Mouse (Mus musculus): ENCODE results near the gene Spdef. TPM values are rescaled to one million over a fixed set of nuclear protein-coding genes. Genes with fewer than 3 reads are reported as not detected.

Gene Spdef
- 0.92 and 1.9 TPM in 2 replicates for polyA plus RNA-seq (2015; fragmentation: Nextera tagmentation; extraction: Ambion mirVana)

- H3K4me3 ChIP-seq (replicated peaks), result no peak within 1 kb of the TSS
- H3K27me3 ChIP-seq (replicated peaks), result no peaks in the 10 kb centered on the region
- no peak within 1 kb of the TSS for H3K27ac ChIP-seq (replicated peaks)
- 87% methylated on average over 10 of the region's 10 CpGs for WGBS
- no peaks in the 10 kb centered on the region for H3K9me3 ChIP-seq (replicated peaks)
- no peaks in the 10 kb centered on the region for H3K36me3 ChIP-seq
- no peak for ATAC-seq (ENCODE audit: low FRiP score)
- H3K4me1 ChIP-seq, result peaks cover 13% of the 10 kb centered on the region
- H3K4me2 ChIP-seq, result no peak within 1 kb of the TSS
- H3K9ac ChIP-seq (replicated peaks), result no peak within 1 kb of the TSS
These were observed at the start of gene Spdef for GRCm38 (mm10) chr17:27728770-27729169. TSS of gene Spdef (minus strand) at chr17:27728955.

GRCm38 (mm10) chr17:27777823-27778222 lies 49.1 kb upstream of the Spdef start:
- ATAC-seq (ENCODE audit: low FRiP score), result no peak
- Histone ChIP-seq H3K27ac (replicated peaks) (no peak overlapping the region), H3K9ac (replicated peaks) (no peak overlapping the region), H3K27me3 (replicated peaks) (no peaks in the 10 kb centered on the region), H3K4me3 (replicated peaks) (no peak overlapping the region), H3K4me1 (no peaks in the 10 kb centered on the region), H3K4me2 (no peak overlapping the region), H3K9me3 (replicated peaks) (no peaks in the 10 kb centered on the region), H3K36me3 (peaks cover 14% of the 10 kb centered on the region; the same call in 1 of the 2 replicates)
- WGBS, result 83% methylated on average over 6 of the region's 6 CpGs

- H3K4me1 ChIP-seq, result no peaks in the 10 kb centered on the region
- 97% methylated on average over 3 of the region's 3 CpGs for WGBS
- ATAC-seq (ENCODE audit: low FRiP score), result no peak
- H3K4me3 ChIP-seq (replicated peaks), result no peak overlapping the region
- no peak overlapping the region for H3K27ac ChIP-seq (replicated peaks)
- no peak overlapping the region for H3K9ac ChIP-seq (replicated peaks)
- H3K9me3 ChIP-seq (replicated peaks), result no peaks in the 10 kb centered on the region
- no peaks in the 10 kb centered on the region for H3K27me3 ChIP-seq (replicated peaks)
- peaks cover 10% of the 10 kb centered on the region; the same call in 1 of the 2 replicates for H3K36me3 ChIP-seq
- H3K4me2 ChIP-seq, result no peak overlapping the region
These were observed 45.4 kb upstream of the Spdef start for GRCm38 (mm10) chr17:27774198-27774597.

GRCm38 (mm10) chr17:27771616-27772015 lies 42.9 kb upstream of the Spdef start:
- no peak for ATAC-seq (ENCODE audit: low FRiP score)
- Histone ChIP-seq H3K27ac (replicated peaks) (no peak overlapping the region), H3K4me3 (replicated peaks) (no peak overlapping the region), H3K36me3 (peaks cover 16% of the 10 kb centered on the region; the same call in 1 of the 2 replicates), H3K27me3 (replicated peaks) (no peaks in the 10 kb centered on the region), H3K4me1 (no peaks in the 10 kb centered on the region), H3K9me3 (replicated peaks) (no peaks in the 10 kb centered on the region), H3K9ac (replicated peaks) (no peak overlapping the region), H3K4me2 (no peak overlapping the region)
- WGBS, result 88% methylated on average over 6 of the region's 6 CpGs

- H3K4me3 ChIP-seq (replicated peaks), result no peak overlapping the region
- no peaks in the 10 kb centered on the region for H3K9me3 ChIP-seq (replicated peaks)
- no peaks in the 10 kb centered on the region for H3K27me3 ChIP-seq (replicated peaks)
- no peak overlapping the region for H3K9ac ChIP-seq (replicated peaks)
- WGBS, result 64% methylated on average over 8 of the region's 8 CpGs
- no peak overlapping the region for H3K27ac ChIP-seq (replicated peaks)
- H3K4me2 ChIP-seq, result no peak overlapping the region
- no peaks in the 10 kb centered on the region for H3K4me1 ChIP-seq
- H3K36me3 ChIP-seq, result peaks cover 31% of the 10 kb centered on the region
- peak; percentile 78; the same call in 1 of the 2 replicates for ATAC-seq (ENCODE audit: low FRiP score)
These were observed 40.2 kb upstream of the Spdef start for GRCm38 (mm10) chr17:27768817-27769542.

GRCm38 (mm10) chr17:27767543-27767942 lies 38.8 kb upstream of the Spdef start:
- no peak overlapping the region for H3K4me2 ChIP-seq
- no peak overlapping the region for H3K27ac ChIP-seq (replicated peaks)
- H3K4me1 ChIP-seq, result no peaks in the 10 kb centered on the region
- ATAC-seq (ENCODE audit: low FRiP score), result no peak
- H3K4me3 ChIP-seq (replicated peaks), result no peak overlapping the region
- peaks cover 35% of the 10 kb centered on the region for H3K36me3 ChIP-seq
- no peak overlapping the region for H3K9ac ChIP-seq (replicated peaks)
- H3K9me3 ChIP-seq (replicated peaks), result no peaks in the 10 kb centered on the region
- no peaks in the 10 kb centered on the region for H3K27me3 ChIP-seq (replicated peaks)
- 72% methylated on average over 12 of the region's 12 CpGs for WGBS

GRCm38 (mm10) chr17:27767120-27767519 lies 38.4 kb upstream of the Spdef start:
- Histone ChIP-seq H3K36me3 (peaks cover 33% of the 10 kb centered on the region), H3K27me3 (replicated peaks) (no peaks in the 10 kb centered on the region), H3K27ac (replicated peaks) (no peak overlapping the region), H3K4me2 (no peak overlapping the region), H3K9ac (replicated peaks) (no peak overlapping the region), H3K9me3 (replicated peaks) (no peaks in the 10 kb centered on the region), H3K4me3 (replicated peaks) (no peak overlapping the region), H3K4me1 (peaks cover under 1% of the 10 kb centered on the region; the same call in 1 of the 2 replicates)
- WGBS, result 84% methylated on average over 5 of the region's 5 CpGs
- no peak for ATAC-seq (ENCODE audit: low FRiP score)

GRCm38 (mm10) chr17:27765066-27765465 lies 36.3 kb upstream of the Spdef start:
- no peak overlapping the region for H3K27ac ChIP-seq (replicated peaks)
- ATAC-seq (ENCODE audit: low FRiP score), result no peak
- no peak overlapping the region for H3K4me2 ChIP-seq
- H3K4me1 ChIP-seq, result peaks cover 8% of the 10 kb centered on the region; the same call in 1 of the 2 replicates
- H3K4me3 ChIP-seq (replicated peaks), result no peak overlapping the region
- H3K9ac ChIP-seq (replicated peaks), result no peak overlapping the region
- WGBS, result 98% methylated on average over 6 of the region's 6 CpGs
- H3K27me3 ChIP-seq (replicated peaks), result no peaks in the 10 kb centered on the region
- peaks cover 31% of the 10 kb centered on the region for H3K36me3 ChIP-seq
- no peaks in the 10 kb centered on the region for H3K9me3 ChIP-seq (replicated peaks)

GRCm38 (mm10) chr17:27764453-27764852 lies 35.7 kb upstream of the Spdef start:
- Histone ChIP-seq H3K9ac (replicated peaks) (no peak overlapping the region), H3K36me3 (peaks cover 31% of the 10 kb centered on the region), H3K9me3 (replicated peaks) (no peaks in the 10 kb centered on the region), H3K4me2 (no peak overlapping the region), H3K4me3 (replicated peaks) (no peak overlapping the region), H3K27ac (replicated peaks) (no peak overlapping the region), H3K27me3 (replicated peaks) (no peaks in the 10 kb centered on the region), H3K4me1 (peaks cover 8% of the 10 kb centered on the region; the same call in 1 of the 2 replicates)
- no peak for ATAC-seq (ENCODE audit: low FRiP score)
- WGBS, result 100% methylated on average over 2 of the region's 2 CpGs

GRCm38 (mm10) chr17:27762884-27763283 lies 34.1 kb upstream of the Spdef start:
- Histone ChIP-seq H3K9ac (replicated peaks) (no peak overlapping the region), H3K4me1 (peaks cover 8% of the 10 kb centered on the region; the same call in 1 of the 2 replicates), H3K27me3 (replicated peaks) (no peaks in the 10 kb centered on the region), H3K4me3 (replicated peaks) (no peak overlapping the region), H3K4me2 (no peak overlapping the region), H3K27ac (replicated peaks) (no peak overlapping the region), H3K36me3 (peaks cover 31% of the 10 kb centered on the region), H3K9me3 (replicated peaks) (no peaks in the 10 kb centered on the region)
- 91% methylated on average over 11 of the region's 11 CpGs for WGBS
- ATAC-seq (ENCODE audit: low FRiP score), result no peak

GRCm38 (mm10) chr17:27761639-27762336 lies 33.0 kb upstream of the Spdef start:
- Histone ChIP-seq H3K4me3 (replicated peaks) (no peak overlapping the region), H3K4me2 (no peak overlapping the region), H3K27me3 (replicated peaks) (no peaks in the 10 kb centered on the region), H3K27ac (replicated peaks) (peak overlapping the region; percentile 41; the same call in 1 of the 2 replicates), H3K9ac (replicated peaks) (no peak overlapping the region), H3K9me3 (replicated peaks) (no peaks in the 10 kb centered on the region), H3K36me3 (peaks cover 25% of the 10 kb centered on the region), H3K4me1 (peaks cover 8% of the 10 kb centered on the region; the same call in 1 of the 2 replicates)
- 24% methylated on average over 9 of the region's 9 CpGs for WGBS
- ATAC-seq (ENCODE audit: low FRiP score), result peak; percentile 84

GRCm38 (mm10) chr17:27760169-27760568 lies 31.4 kb upstream of the Spdef start:
- Histone ChIP-seq H3K4me2 (no peak overlapping the region), H3K36me3 (peaks cover 16% of the 10 kb centered on the region), H3K27ac (replicated peaks) (no peak overlapping the region), H3K9ac (replicated peaks) (no peak overlapping the region), H3K4me3 (replicated peaks) (no peak overlapping the region), H3K9me3 (replicated peaks) (no peaks in the 10 kb centered on the region), H3K27me3 (replicated peaks) (no peaks in the 10 kb centered on the region), H3K4me1 (peaks cover 11% of the 10 kb centered on the region; the same call in 1 of the 2 replicates)
- ATAC-seq (ENCODE audit: low FRiP score), result no peak
- 74% methylated on average over 6 of the region's 6 CpGs for WGBS

Data from neural tube, embryonic 15.5 days (tissue).